Mouse (Mus musculus): ENCODE measurements around the gene Ankdd1a. TPM values are rescaled to one million over a fixed set of nuclear protein-coding genes. Genes with fewer than 3 reads are reported as not detected.

Ankdd1a gene
- polyA plus RNA-seq, 3 experiments from 2014 or later: not detected

DNA sequence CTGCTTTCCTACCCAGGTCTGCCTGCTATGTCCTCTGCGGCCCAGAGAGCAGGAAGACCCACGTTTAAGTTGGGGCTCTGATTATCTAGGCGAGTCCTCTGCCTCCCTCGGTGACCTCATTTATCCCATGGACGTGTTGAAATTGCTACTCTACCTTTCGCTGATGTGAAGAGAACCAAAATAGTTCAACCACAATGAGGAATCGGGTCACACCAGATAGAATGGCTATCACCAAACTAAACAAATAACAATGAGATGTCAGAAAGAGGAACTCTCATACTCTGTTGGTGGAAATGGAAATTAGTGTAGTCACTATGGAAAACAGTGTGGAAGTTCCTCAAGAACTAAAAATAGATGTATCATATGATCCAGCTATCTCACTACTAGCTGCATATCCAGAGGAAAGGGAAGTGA is 22.1 kb upstream of the Ankdd1a start:
- ATAC-seq: peak; percentile 26

DNA sequence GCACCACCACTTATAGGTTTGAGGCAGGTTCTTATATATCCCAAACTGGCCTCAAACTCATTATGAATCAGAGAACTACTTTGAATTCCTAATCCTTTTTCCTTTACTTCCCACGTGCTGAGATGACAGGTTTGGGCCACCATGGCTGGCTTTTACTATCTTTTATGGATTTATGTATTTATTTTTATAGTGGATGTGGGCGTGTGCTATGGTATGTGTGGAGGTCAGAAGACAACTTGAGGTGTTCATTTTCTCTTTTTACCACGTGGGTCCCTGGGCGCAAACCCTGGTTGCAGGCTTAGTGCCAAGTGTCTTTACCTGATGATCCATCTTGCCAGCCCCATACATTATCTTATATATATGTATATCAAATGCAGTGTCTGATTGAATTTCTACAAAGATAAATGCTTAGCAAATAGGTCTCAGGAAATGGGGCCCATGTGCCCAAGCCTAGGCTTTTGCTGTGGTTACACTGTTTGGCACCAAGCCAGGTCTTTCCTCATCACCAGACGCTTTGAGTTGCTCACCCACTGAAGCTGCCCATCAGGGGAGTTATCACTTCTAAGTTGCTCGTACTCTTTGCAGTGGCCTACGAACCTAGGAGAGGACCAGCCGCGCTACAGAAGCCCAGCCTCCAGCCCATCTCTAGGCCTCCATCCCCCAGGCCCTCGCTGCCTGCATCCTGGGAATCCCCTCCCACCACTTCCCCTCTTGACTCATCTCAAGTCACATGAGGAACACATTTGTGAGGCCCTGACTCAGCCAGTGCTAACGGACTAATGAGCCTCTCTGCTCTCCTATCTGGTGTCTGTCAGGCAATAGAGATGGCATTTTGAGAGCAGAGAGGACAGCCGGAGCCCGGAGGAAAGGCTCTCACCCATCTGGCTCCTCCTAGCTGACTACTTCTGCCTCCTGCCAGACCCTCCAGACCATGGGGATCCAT is 21.4 kb upstream of the Ankdd1a start:
- peak; percentile 92 for ATAC-seq

DNA sequence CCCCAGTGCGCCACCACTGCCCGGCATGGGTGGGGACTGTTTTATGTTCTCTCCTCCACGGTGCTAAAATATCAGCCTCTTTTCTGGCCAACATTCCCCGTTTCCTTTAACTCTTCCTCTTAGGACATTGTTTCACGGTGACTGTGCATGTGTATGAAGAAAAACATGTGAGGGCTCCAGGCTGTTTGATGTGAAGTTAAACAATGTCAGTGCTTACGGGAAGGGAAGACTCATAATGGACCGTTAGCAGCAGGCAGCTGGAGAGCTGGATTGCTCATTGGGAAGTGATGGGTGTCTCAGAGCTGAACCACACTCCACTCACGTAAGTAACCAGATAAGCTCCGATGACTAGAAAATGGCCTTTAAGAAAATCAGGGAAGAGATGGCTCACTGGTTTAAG is 19.7 kb upstream of the Ankdd1a start:
- ATAC-seq: no peak

- ATAC-seq: no peak
These were observed 18.1 kb upstream of the Ankdd1a start for GRCm38 (mm10) chr9:65537901-65538630.

DNA sequence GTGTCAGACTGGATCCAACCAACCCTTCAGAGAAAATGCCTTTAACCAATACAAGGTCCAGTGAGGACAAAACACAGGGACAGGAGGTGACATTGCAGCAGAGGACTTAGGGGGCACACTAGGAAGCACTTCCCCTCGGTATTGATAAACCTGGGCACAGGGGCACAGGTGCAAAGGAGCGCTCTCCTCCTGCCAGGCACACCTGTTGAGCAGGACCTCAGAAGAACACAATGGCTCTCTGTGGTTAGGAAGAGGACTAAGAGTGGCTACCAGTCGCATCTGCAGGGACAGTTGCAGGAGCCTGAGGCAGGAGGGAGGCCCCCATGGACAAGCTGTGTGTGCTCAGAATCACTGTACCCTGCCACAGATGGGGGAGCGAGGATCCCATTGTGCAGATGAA is 16.5 kb upstream of the Ankdd1a start:
- ATAC-seq: no peak

- peak; percentile 74 for ATAC-seq
These were observed 15.9 kb upstream of the Ankdd1a start for GRCm38 (mm10) chr9:65535789-65536469.

DNA sequence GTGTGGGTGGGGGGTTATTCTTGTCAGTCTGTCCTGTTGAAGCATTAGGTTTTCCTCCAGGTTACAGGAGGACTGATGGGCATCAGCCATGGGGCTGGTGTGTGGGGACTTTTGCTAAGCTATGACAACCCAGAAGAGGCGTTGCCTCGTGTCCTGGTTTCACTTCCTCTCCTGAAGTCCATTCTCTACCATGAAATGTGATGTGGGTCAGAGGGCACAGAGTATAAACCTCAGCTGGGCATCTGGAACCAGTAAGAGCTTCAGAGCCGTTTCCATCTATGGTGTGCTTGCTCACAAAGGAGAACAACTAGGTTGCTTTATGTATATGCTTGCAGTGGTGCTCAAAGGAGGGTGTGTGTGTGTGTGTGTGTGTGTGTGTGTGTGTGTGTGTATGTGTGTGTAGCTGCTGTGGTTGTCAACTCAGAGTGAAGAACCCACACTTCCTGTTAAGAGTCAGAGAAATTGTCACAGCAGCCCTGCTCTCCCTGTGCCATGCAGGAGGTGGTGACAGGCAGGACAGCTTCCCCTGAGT is 15.3 kb upstream of the Ankdd1a start:
- peak; percentile 83 for ATAC-seq

- ATAC-seq: no peak
These were observed 14.1 kb upstream of the Ankdd1a start for GRCm38 (mm10) chr9:65534111-65534510.

- no peak for ATAC-seq
These were observed 13.0 kb upstream of the Ankdd1a start for GRCm38 (mm10) chr9:65532986-65533385.

GRCm38 (mm10) chr9:65531283-65531682 is 11.3 kb upstream of the Ankdd1a start:
- ATAC-seq: no peak

- ATAC-seq: no peak
These were observed 9.7 kb upstream of the Ankdd1a start for GRCm38 (mm10) chr9:65529659-65530058.

DNA sequence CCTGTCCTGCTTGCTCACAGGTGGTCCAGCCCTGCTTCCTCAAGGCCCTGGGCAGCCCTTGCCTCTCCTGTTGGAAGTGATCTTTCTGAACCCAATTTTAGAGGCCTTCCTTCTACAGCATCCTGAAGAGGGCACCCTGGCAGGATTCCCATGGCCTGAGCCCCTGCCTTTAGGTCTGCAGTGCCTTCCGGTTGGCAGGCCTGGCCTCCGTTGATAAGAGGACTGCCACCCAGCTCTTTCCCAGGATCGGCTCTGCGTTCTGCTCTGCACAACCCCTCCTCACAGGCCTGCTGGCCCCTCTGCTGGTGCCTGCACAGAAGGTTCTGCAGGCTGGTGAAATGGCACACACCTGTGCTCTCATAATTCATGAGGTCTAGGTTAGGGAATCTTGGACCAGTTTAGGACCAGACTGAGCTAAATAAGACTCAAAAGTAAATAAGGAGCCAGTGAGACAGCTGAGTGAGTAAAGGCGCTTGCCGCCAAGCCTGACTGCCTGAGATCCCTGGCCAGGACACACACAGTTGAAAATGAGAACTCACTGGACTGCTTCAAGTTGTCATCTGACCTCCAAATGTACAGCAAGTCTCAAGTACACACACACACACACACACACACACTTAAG is 8.5 kb upstream of the Ankdd1a start:
- no peak for ATAC-seq

DNA sequence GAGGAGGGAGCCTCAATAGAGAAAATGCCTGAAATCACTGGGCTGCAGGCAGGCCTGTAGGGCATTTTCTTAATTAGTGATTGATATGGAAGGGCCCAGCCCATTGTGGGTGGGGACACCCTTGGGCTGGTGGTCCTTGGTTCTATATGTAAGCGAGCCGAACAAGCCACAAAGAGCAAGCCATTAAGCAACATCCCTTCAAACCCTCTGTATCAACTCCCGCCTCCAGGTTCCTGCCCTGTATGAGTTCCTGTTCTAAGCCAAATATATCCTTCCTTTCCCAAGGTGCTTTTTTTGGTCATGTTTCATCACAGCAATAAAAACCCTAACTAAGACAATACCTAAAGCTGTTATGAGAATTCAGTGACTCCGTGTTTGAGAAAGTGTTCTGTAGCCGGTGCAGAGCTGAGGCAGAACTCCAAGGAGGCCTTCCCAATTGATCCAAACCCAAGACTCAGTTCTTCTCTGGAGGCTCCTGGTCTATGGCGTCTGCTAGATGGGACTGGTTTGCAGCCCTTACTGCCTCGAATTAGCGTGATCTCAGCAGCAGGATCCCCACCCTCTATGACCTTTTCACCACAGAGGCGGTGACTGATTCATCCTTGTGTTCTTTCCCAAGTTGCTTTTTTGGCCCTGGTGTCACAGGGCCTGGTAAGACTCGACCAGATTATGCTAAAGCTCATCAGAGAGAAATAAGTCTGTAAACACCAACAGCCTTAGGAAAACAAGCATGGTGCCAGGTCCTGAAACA is 5.6 kb upstream of the Ankdd1a start:
- ATAC-seq: no peak

DNA sequence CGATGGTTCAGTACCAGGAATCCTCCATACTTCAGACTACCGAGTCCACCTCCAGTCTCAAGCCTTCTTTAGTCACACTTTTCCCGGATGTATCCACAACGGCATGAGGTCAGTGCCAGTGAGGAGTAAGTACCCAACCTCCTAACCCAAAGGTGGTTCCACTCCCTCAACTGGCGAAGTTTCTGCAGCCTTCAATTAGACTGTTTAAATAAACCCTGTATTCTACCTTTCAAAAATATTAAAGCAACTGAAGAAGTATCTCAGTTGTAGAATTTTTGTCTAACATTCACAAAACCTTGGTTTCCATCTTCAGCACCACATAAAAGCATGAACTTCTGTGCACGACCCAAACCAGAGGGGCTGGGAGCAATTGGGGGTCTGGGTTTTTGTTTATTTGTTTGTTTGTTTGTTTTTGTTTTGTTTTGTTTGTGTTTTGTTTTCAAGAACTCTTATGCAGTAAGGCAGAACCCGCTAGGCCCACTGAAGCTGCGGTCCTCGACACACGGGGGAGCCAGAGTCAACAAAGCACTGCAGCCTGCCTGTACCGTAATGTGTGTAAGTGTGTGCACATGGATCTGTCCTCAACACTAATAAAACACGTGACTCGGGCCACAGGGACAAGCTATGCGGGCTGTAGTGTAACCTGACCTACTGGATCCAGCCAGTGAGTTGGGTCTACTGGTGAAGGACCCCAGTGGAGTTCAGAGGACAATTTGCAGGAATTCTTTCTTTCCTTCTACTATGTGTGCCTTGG is 3.8 kb upstream of the Ankdd1a start:
- ATAC-seq: peak; percentile 90

- no peak for ATAC-seq
These were observed 498 bp upstream of the Ankdd1a start for GRCm38 (mm10) chr9:65520505-65520876.

DNA sequence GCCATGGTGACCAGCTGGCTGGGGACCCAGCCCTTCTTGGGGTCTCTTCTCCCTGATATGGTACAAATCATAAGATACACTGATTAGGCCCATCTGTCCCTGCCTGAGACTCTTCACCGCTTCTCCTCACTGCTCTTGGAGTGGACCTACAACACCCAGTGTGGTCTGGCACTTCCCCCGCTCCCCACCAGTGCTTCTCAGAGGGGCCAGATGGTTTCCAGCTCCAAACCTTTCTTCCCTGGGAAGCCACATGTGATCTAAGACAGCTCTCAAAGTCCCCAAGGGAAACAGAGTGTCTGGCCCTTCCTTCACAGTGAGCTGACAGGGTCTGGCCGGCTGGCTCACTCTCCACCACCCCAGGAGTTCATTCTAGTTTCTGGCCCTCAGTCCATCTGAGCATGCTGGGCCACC is 5.1 kb downstream of the Ankdd1a start:
- ATAC-seq: no peak

GRCm38 (mm10) chr9:65514431-65514830 is 5.6 kb downstream of the Ankdd1a start:
- no peak for ATAC-seq

DNA sequence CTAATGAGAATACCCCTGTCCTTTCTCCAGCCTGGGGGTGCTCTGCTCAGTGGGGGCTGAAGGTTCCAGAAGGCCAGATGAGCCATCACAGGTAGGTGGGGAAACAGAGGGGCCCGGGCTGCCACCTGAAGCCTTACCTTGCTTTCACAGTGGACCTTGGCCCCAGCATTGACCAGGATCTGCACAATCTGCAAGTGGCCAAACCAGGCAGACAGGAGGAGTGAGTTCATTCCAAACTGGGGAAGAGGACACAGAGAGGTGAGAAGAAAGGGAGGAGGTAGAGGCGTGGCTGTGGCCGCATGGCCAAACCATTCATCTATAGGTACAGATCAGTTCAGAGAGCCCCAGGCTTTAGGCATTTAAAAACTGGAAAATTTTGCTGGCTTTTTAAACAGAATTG is 7.5 kb downstream of the Ankdd1a start:
- no peak for ATAC-seq

GRCm38 (mm10) chr9:65508449-65508848 is 11.5 kb downstream of the Ankdd1a start:
- no peak for ATAC-seq

DNA sequence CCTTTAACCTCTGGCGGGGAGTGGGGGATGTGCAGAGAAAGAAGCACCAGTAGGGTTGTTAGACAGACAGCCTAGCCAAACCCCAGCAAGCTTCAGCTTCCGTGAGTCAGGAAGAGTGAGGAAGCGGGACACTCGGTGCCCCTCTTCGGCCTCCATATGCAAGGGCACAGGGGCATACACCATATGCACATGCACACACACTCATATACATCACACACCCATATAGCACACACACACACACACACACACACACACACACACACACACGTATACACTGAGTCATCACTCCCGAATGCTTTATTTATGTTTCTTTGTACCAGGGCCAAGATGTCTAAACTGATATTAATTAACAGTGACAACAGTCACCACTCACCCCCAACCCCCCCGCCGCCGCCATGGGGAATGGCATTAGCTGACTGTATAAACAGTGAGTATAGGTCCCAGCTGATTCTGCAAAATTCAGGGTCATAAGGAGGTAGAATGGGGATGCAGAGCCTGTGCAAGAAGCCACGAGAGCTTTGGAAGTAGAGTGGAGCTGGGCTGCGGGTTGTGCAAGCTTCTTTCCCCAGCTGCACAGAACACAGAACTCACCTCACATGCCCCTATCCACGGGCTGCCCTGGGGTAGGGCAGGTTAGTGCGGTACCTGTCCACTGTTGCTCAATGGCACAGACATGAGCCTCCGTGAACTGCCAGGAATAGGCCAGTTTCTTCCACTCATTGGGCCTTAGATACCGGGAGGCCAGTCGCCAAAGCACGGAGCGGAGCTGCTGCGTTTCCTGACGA is 17.1 kb downstream of the Ankdd1a start:
- no peak for ATAC-seq
